Mouse (Mus musculus) embryonic facial prominence, embryonic 15.5 days (tissue): Measurements from ENCODE around the gene Pomc. TPM values are rescaled to one million over a fixed set of nuclear protein-coding genes. Genes with fewer than 3 reads are reported as not detected.
"Not testable (repeated sequence)": the region's sequence is repeated elsewhere in the genome, so short reads cannot be mapped to it uniquely, and the experiment has no call there.

Experiments
- ATAC-seq: fragments of 200-750 bp; cut with Nextera tagmentation; 2 replicates; pipeline ENCODE4 v1.8.0; 2017; ENCODE audit warnings: low read depth, moderate TSS enrichment; ENCODE audit not compliant: insufficient number of reproducible peaks, low FRiP score, low TSS enrichment
- H3K27ac ChIP-seq: fragments of 300-500 bp; sonication (generic); replicated peaks from 2 replicates; pipeline ENCODE4 v1.5.1; 2015; ENCODE audit warnings: mild to moderate bottlenecking, inconsistent platforms
- H3K27me3 ChIP-seq: fragments of 300-500 bp; sonication (generic); 2 replicates; pipeline ENCODE4 v1.6.1; 2015; ENCODE audit warnings: inconsistent platforms
- H3K36me3 ChIP-seq: fragments of 300-500 bp; sonication (generic); 2 replicates; pipeline ENCODE4 v1.6.1; 2015; ENCODE audit warnings: mild to moderate bottlenecking, inconsistent platforms
- H3K4me1 ChIP-seq: fragments of 300-500 bp; sonication (generic); 2 replicates; pipeline ENCODE4 v1.6.1; 2015; ENCODE audit warnings: inconsistent platforms
- H3K4me2 ChIP-seq: fragments of 300-500 bp; sonication (generic); replicated peaks from 2 replicates; pipeline ENCODE4 v1.6.1; 2015; ENCODE audit warnings: mild to moderate bottlenecking, inconsistent platforms
- H3K4me3 ChIP-seq: fragments of 300-500 bp; sonication (generic); replicated peaks from 2 replicates; pipeline ENCODE4 v1.5.1; 2015; ENCODE audit warnings: mild to moderate bottlenecking, inconsistent platforms
- H3K9ac ChIP-seq: fragments of 300-500 bp; sonication (generic); 2 replicates; pipeline ENCODE4 v1.6.1; 2015; ENCODE audit warnings: inconsistent platforms
- H3K9me3 ChIP-seq: fragments of 300-500 bp; sonication (generic); replicated peaks from 2 replicates; pipeline ENCODE4 v1.6.1; 2016; ENCODE audit warnings: inconsistent platforms
- WGBS: fragments of 180-500 bp; shearing (Covaris S2); methylation state at CpG from one replicate; pipeline ENCODE4 v1.1.7; 2015; 5-methylcytosine and 5-hydroxymethylcytosine counted together
- polyA plus RNA-seq: library from polyadenylated mRNA; unstranded; fragments of >200 nt; fragmentation: Nextera tagmentation; extraction: Ambion mirVana; gene quantifications from 2 replicates; pipeline ENCODE4 v1.2.1, GENCODE M21; 2015

The Pomc gene
- polyA plus RNA-seq, 1 experiment from 2014 or later: 6.4 TPM

DNA sequence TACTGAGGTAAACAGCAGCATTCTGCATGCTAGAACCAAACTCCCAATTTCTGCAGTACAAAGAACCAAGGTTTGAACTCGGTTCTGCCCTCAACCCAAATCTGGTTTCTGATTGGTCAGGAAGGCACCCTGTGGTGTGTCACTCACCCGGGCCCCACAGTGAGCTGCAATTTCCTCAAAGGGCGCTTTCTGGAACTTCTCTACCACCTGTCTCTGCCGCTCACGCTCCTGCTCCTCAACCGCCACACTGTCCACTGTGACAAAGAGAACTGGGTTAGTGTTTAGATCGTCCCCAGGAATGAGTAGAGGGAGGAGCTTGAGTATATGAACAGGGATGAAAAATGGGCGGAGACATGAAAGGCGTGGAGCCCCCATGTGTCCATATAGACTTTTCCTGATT lies 13.6 kb downstream of the Pomc start:
- no peak overlapping the region for H3K27ac ChIP-seq
- peaks cover 7% of the 10 kb centered on the region; the same call in 1 of the 2 replicates for H3K36me3 ChIP-seq
- 0 out of 2 replicates have a peak, but pooled peaks have one; percentile 57 for ATAC-seq
- 60% methylated on average over 9 of the region's 9 CpGs for WGBS
- H3K4me1 ChIP-seq: no peaks in the 10 kb centered on the region
- H3K27me3 ChIP-seq: no peaks in the 10 kb centered on the region
- no peaks in the 10 kb centered on the region for H3K9me3 ChIP-seq
- H3K4me2 ChIP-seq: no peak overlapping the region
- H3K9ac ChIP-seq: no peak overlapping the region
- no peak overlapping the region for H3K4me3 ChIP-seq

DNA sequence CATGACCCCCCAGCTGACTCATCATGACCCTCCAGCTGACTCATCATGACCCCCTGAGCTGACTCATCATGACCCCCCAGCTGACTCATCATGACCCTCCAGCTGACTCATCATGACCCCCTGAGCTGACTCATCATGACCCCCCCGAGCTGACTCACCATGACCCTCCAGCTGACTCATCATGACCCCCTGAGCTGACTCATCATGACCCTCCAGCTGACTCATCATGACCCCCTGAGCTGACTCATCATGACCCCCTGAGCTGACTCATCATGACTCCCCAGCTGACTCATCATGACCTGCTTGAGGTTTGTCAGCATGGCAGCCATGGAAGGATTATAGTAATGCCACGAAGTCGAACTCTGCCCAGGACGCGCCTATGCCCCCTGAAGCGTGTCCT lies 18.4 kb downstream of the Pomc start:
- not testable (repeated sequence) for H3K4me2 ChIP-seq, H3K9me3 ChIP-seq, ATAC-seq

DNA sequence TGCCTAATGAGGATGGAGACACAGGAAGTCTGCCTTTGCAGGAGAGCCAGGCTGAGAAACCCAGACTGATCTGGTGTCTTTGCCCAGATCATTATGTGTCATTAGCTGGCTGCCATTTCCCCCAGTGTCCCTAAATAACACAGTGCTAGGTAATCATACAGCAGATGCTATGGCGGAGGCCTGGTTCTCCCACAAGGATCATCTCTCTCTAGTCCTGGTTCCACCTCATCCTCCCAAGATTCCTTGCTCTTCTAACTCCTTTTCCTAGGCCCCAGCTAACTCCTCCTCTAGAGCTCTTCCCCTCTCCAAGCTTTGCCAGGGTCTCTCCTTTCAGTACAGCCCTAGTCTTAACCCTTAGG lies 26.2 kb downstream of the Pomc start:
- Histone ChIP-seq H3K4me1 (peaks cover 19% of the 10 kb centered on the region), H3K9me3 (no peaks in the 10 kb centered on the region), H3K36me3 (peaks cover 3% of the 10 kb centered on the region; the same call in 1 of the 2 replicates), H3K27ac (0 out of 2 replicates have a peak overlapping the region, but pooled peaks have one; percentile 52), H3K27me3 (no peaks in the 10 kb centered on the region), H3K4me3 (peak overlapping the region; percentile 48), H3K4me2 (peak overlapping the region; percentile 90), H3K9ac (no peak overlapping the region)
- ATAC-seq: peak; percentile 35; the same call in 1 of the 2 replicates
- 35% methylated on average over 1 of the region's 1 CpGs for WGBS

More for the DNA sequence above, 18.4 kb downstream of the Pomc start:
- not testable (repeated sequence) for H3K27me3 ChIP-seq, H3K4me1 ChIP-seq, H3K4me3 ChIP-seq, H3K27ac ChIP-seq, H3K9ac ChIP-seq
- 95% methylated on average over 6 of the region's 6 CpGs for WGBS
- peaks cover 17% of the 10 kb centered on the region for H3K36me3 ChIP-seq

DNA sequence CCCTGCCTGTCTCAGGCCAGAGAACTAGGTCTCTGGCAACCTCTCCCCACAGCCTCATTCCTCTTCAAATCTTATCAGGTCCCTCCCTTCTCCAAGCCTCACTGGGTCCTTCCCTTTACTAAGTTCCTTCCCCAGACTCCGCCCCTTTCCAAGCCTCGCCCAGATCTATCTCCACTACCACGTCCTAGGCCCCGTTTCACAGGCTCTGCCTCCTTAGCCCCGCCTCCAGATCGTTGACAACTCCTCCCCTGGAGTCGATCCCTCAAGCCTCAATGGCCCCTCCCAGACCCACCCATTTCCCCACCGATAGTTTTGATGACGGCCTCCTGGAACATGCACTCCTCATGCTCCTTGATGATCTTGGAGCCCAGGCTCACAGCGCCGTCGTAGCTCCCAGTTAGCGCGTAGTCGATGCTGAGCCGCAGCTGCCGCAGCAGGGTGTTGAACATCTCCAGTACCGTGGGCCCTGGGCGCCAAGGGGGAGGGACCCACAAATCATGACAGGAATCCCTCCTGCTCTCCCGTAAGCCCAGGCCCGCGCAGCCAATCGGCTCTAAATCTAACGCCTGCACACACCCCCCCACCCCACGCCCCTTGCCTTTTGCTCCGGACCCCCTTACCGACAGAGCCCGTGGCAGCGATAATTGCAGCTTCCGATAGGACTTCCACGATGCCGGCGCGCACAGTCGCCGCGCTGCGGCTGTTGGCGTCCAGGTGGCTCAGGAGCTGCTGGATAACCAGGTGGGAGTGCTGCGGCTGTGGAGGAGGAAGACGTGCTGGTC lies 26.8 kb downstream of the Pomc start:
- Histone ChIP-seq H3K4me1 (peaks cover 19% of the 10 kb centered on the region), H3K9ac (peak overlapping the region; percentile 16), H3K4me2 (peak overlapping the region; percentile 90), H3K27ac (peak overlapping the region; percentile 67), H3K36me3 (peaks cover 3% of the 10 kb centered on the region; the same call in 1 of the 2 replicates), H3K9me3 (no peaks in the 10 kb centered on the region), H3K27me3 (no peaks in the 10 kb centered on the region), H3K4me3 (peak overlapping the region; percentile 48)
- WGBS: under 1% methylated on average over 41 of the region's 41 CpGs
- ATAC-seq: peak; percentile 93

DNA sequence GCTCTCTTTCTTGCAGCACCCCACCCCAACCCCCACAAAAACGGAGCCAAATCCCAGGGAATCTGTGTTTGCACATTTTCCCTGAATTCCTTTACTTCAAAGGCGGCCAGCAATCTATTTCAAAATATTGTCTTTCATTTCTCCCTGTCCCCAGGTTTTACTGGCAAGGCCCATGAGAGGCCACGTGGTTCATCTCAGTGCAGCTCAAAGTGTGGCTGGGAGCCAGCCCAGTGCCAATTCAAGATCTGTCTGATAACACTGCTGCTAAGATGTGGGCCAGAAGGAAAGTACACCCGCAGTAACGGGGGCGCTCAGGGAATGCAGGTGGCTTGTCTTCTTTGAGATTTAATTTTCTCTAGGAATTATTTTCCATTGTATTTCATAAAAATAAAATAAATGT lies 27.5 kb downstream of the Pomc start:
- H3K4me3 ChIP-seq: peak overlapping the region; percentile 48
- 13% methylated on average over 6 of the region's 6 CpGs for WGBS
- peaks cover 3% of the 10 kb centered on the region; the same call in 1 of the 2 replicates for H3K36me3 ChIP-seq
- peaks cover 19% of the 10 kb centered on the region for H3K4me1 ChIP-seq
- no peak overlapping the region for H3K27ac ChIP-seq
- no peak for ATAC-seq
- peak overlapping the region; percentile 90 for H3K4me2 ChIP-seq
- H3K9ac ChIP-seq: peak overlapping the region; percentile 16
- no peaks in the 10 kb centered on the region for H3K27me3 ChIP-seq
- H3K9me3 ChIP-seq: no peaks in the 10 kb centered on the region

DNA sequence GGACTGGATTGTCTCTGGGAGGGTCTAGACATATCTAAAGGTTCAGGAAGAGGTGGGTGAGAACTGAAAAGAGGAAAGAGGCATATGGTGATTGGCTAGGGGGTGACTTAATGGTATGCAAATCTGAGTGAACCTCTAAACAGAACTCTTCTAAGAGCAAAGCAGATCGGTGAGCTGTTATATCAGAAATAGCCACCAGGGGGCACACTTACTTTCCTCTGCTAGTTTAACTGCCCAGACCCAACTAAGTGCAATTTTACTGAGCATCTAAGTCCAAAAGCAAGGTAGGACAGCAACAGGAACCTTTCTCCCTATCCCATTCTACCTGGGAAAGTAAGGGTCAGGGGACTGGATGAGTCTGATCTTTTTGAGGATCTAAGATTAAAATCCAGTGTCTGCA lies 29.0 kb downstream of the Pomc start:
- 0% methylated on average over 1 of the region's 1 CpGs for WGBS
- H3K4me1 ChIP-seq: peaks cover 19% of the 10 kb centered on the region
- H3K27me3 ChIP-seq: no peaks in the 10 kb centered on the region
- H3K9ac ChIP-seq: no peak overlapping the region
- H3K4me3 ChIP-seq: no peak overlapping the region
- H3K9me3 ChIP-seq: no peaks in the 10 kb centered on the region
- no peak overlapping the region for H3K27ac ChIP-seq
- H3K4me2 ChIP-seq: no peak overlapping the region
- no peaks in the 10 kb centered on the region for H3K36me3 ChIP-seq
- ATAC-seq: no peak

DNA sequence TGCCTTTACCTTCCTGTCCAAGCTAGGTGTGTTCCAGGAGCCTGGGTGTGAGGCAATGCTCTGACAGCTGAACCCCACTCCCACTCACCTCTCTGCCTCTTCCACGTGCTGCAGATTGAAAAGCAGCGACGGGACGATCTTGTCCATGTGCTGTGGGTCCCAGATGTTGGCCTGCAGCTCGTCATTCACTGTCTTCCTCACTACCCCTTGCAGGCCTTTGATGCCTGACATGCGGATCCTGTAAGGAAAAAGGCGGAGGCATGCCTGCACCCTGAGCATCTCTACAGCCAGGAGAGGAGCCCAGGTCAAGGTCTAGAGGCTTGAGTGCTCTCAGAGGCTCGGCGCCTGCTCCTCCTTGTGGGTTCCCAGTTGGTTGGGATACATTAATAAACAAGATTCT lies 29.7 kb downstream of the Pomc start:
- no peaks in the 10 kb centered on the region for H3K36me3 ChIP-seq
- no peak for ATAC-seq
- no peaks in the 10 kb centered on the region for H3K27me3 ChIP-seq
- no peak overlapping the region for H3K27ac ChIP-seq
- no peak overlapping the region for H3K4me3 ChIP-seq
- 83% methylated on average over 9 of the region's 9 CpGs for WGBS
- peaks cover 19% of the 10 kb centered on the region for H3K4me1 ChIP-seq
- no peak overlapping the region for H3K9ac ChIP-seq
- no peak overlapping the region for H3K4me2 ChIP-seq
- no peaks in the 10 kb centered on the region for H3K9me3 ChIP-seq

DNA sequence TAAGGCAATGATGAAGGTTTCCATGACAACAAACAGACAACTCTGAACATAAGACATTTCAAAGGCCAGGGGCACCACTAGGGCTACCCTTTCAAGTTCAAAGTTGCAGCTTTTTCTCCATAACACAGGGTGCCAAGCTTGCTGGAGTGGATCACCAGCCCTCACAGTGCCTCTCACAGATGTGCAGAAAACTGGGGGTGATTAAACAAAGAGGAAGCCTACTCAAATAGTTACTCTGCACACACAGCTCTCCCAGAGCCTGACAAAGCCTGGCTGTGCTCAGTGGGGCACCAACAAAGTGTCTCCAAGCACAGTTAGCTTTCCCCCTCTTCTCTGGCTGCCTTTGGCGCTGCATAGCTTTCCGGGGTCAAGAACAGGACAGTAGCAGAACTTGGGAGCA lies 35.2 kb downstream of the Pomc start:
- 61% methylated on average over 2 of the region's 2 CpGs for WGBS
- Histone ChIP-seq H3K36me3 (no peaks in the 10 kb centered on the region), H3K27me3 (no peaks in the 10 kb centered on the region), H3K27ac (no peak overlapping the region), H3K4me1 (no peaks in the 10 kb centered on the region), H3K9ac (no peak overlapping the region), H3K9me3 (no peaks in the 10 kb centered on the region), H3K4me3 (no peak overlapping the region), H3K4me2 (no peak overlapping the region)
- no peak for ATAC-seq

DNA sequence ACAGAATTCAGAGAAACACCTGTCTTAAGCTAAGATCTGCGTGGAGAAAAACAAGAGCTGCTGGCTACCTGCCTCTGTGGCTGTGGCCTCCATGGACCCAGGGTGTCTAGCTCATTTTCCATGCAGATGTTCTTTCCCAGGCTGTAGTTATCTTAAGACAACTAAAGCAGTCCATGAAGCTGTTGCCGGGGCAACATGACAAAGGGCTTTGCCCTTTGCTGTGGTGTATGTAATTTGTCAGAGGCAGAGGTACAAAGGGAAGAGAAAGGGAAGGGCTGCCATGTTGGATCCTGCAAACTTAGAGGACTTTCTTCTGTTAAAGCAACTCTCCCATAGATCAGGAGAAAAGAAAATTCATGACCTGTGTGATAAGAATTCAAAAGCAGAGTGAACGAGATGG lies 36.3 kb downstream of the Pomc start:
- 85% methylated on average over 3 of the region's 3 CpGs for whole genome bisulfite sequencing
- H3K4me2 ChIP-seq: no peak overlapping the region
- no peaks in the 10 kb centered on the region for H3K27me3 ChIP-seq
- no peaks in the 10 kb centered on the region for H3K4me1 ChIP-seq
- ATAC-seq: no peak
- no peak overlapping the region for H3K4me3 ChIP-seq
- H3K9ac ChIP-seq: no peak overlapping the region
- H3K9me3 ChIP-seq: no peaks in the 10 kb centered on the region
- H3K27ac ChIP-seq: no peak overlapping the region
- H3K36me3 ChIP-seq: no peaks in the 10 kb centered on the region

DNA sequence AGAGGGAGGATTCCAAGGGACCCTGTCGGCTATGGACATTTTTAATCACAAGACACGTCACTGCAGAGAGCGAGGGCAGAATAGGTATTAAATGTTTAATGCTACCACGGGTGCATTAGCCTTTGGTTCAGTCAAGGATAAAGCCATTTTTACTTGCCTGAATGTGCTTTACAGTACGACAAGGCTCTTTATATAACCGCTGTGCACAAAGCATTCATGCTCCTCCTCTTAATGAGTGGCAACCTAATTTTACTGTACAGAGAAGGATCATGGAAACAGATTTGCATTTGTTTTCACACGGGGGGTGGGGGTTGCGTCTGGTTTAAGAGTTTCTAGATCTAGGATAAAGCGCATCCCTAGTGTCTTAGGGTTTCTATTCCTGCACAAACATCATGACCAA lies 42.0 kb downstream of the Pomc start:
- H3K9me3 ChIP-seq: no peaks in the 10 kb centered on the region
- ATAC-seq: no peak
- WGBS: 81% methylated on average over 9 of the region's 9 CpGs
- no peak overlapping the region for H3K4me3 ChIP-seq
- no peaks in the 10 kb centered on the region for H3K4me1 ChIP-seq
- H3K27ac ChIP-seq: no peak overlapping the region
- H3K4me2 ChIP-seq: no peak overlapping the region
- H3K27me3 ChIP-seq: no peaks in the 10 kb centered on the region
- no peaks in the 10 kb centered on the region for H3K36me3 ChIP-seq
- H3K9ac ChIP-seq: no peak overlapping the region

DNA sequence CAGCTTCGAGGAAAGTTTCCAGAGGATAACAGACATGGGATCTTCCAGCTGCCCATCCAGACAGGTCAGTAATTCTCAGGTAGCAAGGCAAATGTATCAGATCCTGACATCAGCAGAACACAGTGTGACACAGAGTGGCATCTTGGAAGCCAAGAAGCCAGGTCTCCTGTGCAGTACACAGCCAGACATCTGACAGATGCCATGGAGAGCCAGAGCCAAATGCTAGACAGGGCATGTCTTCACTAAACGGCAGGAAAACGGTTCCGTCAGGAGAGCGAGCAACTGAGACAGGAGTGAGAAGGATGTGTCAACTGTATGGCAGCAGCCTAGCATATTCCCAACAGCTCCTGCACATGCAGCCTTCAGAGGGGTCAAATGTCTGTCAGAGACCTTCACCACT lies 45.7 kb downstream of the Pomc start:
- 86% methylated on average over 5 of the region's 5 CpGs for WGBS

DNA sequence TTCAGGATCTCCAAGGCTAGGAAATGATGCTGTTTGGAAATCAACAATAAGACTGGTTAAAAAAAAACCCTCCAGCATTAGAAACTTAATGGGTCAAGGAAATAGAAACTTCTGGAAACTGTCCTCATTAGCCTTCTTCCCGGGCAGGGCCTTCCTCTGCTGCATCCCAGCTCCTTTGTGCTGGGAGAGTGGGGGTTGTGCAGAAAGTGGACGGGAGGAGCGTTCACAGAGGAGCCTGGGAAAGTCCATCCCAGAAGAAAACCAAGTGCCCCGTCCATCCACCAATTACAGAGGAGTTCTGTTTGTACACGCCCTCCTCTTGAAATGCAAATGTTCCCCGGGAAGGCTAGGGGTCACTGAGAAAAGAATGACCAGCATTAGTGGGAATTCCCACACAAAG lies 49.9 kb downstream of the Pomc start:
- Histone ChIP-seq H3K4me3 (no peak overlapping the region), H3K27ac (no peak overlapping the region), H3K27me3 (no peaks in the 10 kb centered on the region), H3K4me2 (no peak overlapping the region), H3K9ac (no peak overlapping the region), H3K4me1 (peaks cover 5% of the 10 kb centered on the region; the same call in 1 of the 2 replicates), H3K36me3 (no peaks in the 10 kb centered on the region), H3K9me3 (no peaks in the 10 kb centered on the region)
- no peak for ATAC-seq
- WGBS: 27% methylated on average over 6 of the region's 6 CpGs

More for the DNA sequence above, 45.7 kb downstream of the Pomc start:
- no peaks in the 10 kb centered on the region for H3K36me3 ChIP-seq
- no peak for ATAC-seq
- H3K9ac ChIP-seq: no peak overlapping the region
- H3K27me3 ChIP-seq: no peaks in the 10 kb centered on the region
- H3K4me3 ChIP-seq: no peak overlapping the region
- H3K4me1 ChIP-seq: no peaks in the 10 kb centered on the region
- no peaks in the 10 kb centered on the region for H3K9me3 ChIP-seq
- no peak overlapping the region for H3K4me2 ChIP-seq
- H3K27ac ChIP-seq: no peak overlapping the region
